Mouse (Mus musculus) liver, adult 2 months (tissue): ENCODE measurements around the gene Dlgap4. TPM values are rescaled to one million over a fixed set of nuclear protein-coding genes. Genes with fewer than 3 reads are reported as not detected.
A peak's percentile ranks its signal among the peaks of the same experiment; 100 is the strongest.

Experiments used
- DNase-seq: peaks from one replicate; pipeline ENCODE4 v3.0.0-alpha.2; 2011; ENCODE audit warnings: low read depth, low spot score; ENCODE audit errors: extremely low read depth
- H3K27ac ChIP-seq: fragments of 200-500 bp; replicated peaks from 2 replicates; pipeline ENCODE4 v1.5.1; 2012; ENCODE audit warnings: low read depth, mild to moderate bottlenecking, control low read depth, inconsistent platforms, low read length; ENCODE audit not compliant: insufficient read depth
- H3K27me3 ChIP-seq: fragments of 200-500 bp; 2 replicates; pipeline ENCODE4 v1.6.1; 2012; ENCODE audit warnings: mild to moderate bottlenecking, moderate library complexity, low read length, inconsistent platforms; ENCODE audit not compliant: control insufficient read depth, insufficient read depth
- H3K36me3 ChIP-seq: fragments of 200-500 bp; 2 replicates; pipeline ENCODE4 v1.6.1; 2012; ENCODE audit warnings: low read length, inconsistent platforms; ENCODE audit not compliant: control insufficient read depth, insufficient read depth
- H3K4me1 ChIP-seq: fragments of 200-500 bp; 2 replicates; pipeline ENCODE4 v1.6.1; 2011; ENCODE audit warnings: low read length; ENCODE audit not compliant: control insufficient read depth, insufficient read depth
- H3K4me3 ChIP-seq: fragments of 200-500 bp; 2 replicates; pipeline ENCODE4 v1.5.1; 2011; ENCODE audit warnings: low read depth, mild to moderate bottlenecking, control low read depth, low read length, moderate library complexity; ENCODE audit not compliant: insufficient read depth
- H3K79me2 ChIP-seq: fragments of 200-500 bp; 2 replicates; pipeline ENCODE4 v1.6.1; 2012; ENCODE audit warnings: inconsistent platforms, mild to moderate bottlenecking, low read length, moderate library complexity; ENCODE audit not compliant: control insufficient read depth, insufficient read depth
- H3K9ac ChIP-seq: fragments of 200-500 bp; 2 replicates; pipeline ENCODE4 v1.6.1; 2012; ENCODE audit warnings: low read depth, mild to moderate bottlenecking, control low read depth, inconsistent platforms, low read length
- CTCF ChIP-seq: fragments of 200-500 bp; IDR thresholded peaks from 2 replicates; pipeline ENCODE4 v1.5.1; 2011; ENCODE audit warnings: low read depth, low read length, control low read depth
- POLR2A ChIP-seq: fragments of 200-500 bp; IDR thresholded peaks from 2 replicates; pipeline ENCODE4 v1.6.1; 2011; ENCODE audit warnings: low read length, control low read depth; ENCODE audit not compliant: insufficient read depth; ENCODE audit errors: extremely low read depth
- WGBS: fragments of 180-500 bp; shearing (Covaris S2); methylation state at CpG from one replicate; pipeline ENCODE4 v1.1.7; 2018; 5-methylcytosine and 5-hydroxymethylcytosine counted together
- polyA plus RNA-seq: library from polyadenylated mRNA; depleted of rRNA; stranded (reverse); fragments of >200 nt; gene quantifications from 2 replicates; pipeline ENCODE4 v1.2.3, GENCODE M21; 2012
- total RNA-seq: library from RNA; depleted of rRNA; stranded (reverse); fragments of >200 nt; gene quantifications from 2 replicates; pipeline ENCODE4 v1.2.3, GENCODE M21; 2014

Dlgap4 gene
- total and polyA plus RNA-seq, 2 experiments, result 3.2 to 22.8 TPM

DNA sequence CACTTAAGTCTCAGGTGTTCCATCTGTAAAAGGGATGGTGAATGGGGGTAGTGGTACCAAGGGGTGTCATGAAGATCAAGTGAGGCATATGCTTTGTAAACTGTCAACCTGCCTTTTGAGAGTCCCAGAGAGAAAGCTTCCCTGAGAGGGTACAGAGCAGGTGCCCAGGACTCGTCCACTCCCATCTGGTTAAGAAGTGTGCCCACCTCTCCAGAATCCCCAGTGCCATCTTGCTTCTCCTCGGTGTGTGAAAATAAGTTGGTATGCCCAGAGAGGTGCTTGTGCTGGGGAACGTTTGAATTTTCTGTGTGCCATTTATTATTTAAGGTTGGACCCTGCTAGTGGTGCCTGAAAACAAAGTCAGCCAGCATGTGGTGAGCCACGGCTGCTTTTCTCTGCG lies 109.2 kb downstream of the Dlgap4 start:
- DNase-seq, result no peak
- H3K27ac ChIP-seq, result no peak overlapping the region
- no peak overlapping the region for H3K4me3 ChIP-seq
- H3K36me3 ChIP-seq, result no peaks in the 10 kb centered on the region
- H3K79me2 ChIP-seq, result peaks cover 8% of the 10 kb centered on the region; the same call in 1 of the 2 replicates
- TF ChIP-seq CTCF (no peak), POLR2A (no peak)
- peaks cover 2% of the 10 kb centered on the region for H3K4me1 ChIP-seq
- H3K9ac ChIP-seq, result no peak overlapping the region
- 75% methylated on average over 5 of the region's 5 CpGs for WGBS
- H3K27me3 ChIP-seq, result no peaks in the 10 kb centered on the region

DNA sequence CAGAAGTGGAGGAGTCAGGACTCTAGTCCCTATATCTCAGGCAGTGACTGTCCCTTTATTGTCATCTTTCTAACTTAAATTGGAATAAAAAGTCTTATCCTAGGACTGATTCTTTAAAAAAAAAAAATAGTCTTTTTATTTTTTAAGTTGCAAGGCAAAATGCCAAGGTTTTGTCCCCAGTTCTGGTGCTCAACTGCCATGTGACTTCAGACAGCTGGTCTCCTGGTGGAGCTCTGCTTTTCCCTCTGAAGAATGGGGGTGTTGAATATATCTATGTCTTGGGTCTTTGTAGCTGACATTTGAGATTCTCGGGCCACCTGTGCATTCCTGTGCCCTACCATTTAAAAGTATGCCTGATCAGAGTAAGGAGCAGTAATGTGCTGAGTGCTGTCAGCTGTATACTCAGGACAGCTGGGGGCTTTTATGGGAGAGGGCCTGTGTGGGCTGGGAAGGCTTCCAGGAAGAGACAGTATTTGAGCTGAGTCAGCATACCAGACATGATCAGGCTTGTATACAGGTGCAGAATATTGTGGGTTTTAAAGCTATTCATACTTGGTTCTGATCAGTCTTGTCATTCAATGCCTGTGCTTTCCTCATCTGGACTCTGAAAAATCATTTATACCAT lies 110.5 kb downstream of the Dlgap4 start:
- peaks cover 8% of the 10 kb centered on the region; the same call in 1 of the 2 replicates for H3K79me2 ChIP-seq
- no peak for TF ChIP-seq POLR2A
- no peak for TF ChIP-seq CTCF
- 91% methylated on average over 1 of the region's 1 CpGs for WGBS
- no peak for DNase-seq
- H3K27ac ChIP-seq, result no peak overlapping the region
- H3K27me3 ChIP-seq, result no peaks in the 10 kb centered on the region
- H3K9ac ChIP-seq, result no peak overlapping the region
- no peak overlapping the region for H3K4me3 ChIP-seq
- peaks cover 2% of the 10 kb centered on the region for H3K4me1 ChIP-seq
- H3K36me3 ChIP-seq, result no peaks in the 10 kb centered on the region

DNA sequence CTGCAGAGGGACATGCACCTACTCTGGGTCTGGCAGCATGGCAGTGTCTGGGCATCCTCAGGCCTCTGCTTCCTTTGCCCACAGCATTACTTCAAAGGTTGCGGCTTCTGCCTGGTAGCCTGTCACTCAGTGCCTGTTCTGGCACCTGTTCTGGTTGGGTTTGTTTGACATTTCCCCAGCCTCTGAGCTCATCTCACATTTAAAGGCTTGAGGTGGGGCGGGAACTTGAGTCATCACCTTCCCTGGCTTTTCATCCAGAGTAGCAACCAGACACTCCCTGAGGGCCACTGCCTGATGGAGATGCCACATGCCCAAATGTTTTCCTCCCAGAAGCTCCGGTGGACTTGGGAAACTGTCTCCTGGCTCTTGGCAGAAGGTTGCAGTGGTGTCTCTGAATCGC lies 111.4 kb downstream of the Dlgap4 start:
- H3K27me3 ChIP-seq, result no peaks in the 10 kb centered on the region
- H3K36me3 ChIP-seq, result no peaks in the 10 kb centered on the region
- WGBS, result 85% methylated on average over 4 of the region's 4 CpGs
- H3K4me3 ChIP-seq, result no peak overlapping the region
- no peak overlapping the region for H3K9ac ChIP-seq
- no peak overlapping the region for H3K27ac ChIP-seq
- peaks cover 3% of the 10 kb centered on the region for H3K4me1 ChIP-seq
- TF ChIP-seq POLR2A, result no peak
- peaks cover 8% of the 10 kb centered on the region; the same call in 1 of the 2 replicates for H3K79me2 ChIP-seq
- no peak for DNase-seq

DNA sequence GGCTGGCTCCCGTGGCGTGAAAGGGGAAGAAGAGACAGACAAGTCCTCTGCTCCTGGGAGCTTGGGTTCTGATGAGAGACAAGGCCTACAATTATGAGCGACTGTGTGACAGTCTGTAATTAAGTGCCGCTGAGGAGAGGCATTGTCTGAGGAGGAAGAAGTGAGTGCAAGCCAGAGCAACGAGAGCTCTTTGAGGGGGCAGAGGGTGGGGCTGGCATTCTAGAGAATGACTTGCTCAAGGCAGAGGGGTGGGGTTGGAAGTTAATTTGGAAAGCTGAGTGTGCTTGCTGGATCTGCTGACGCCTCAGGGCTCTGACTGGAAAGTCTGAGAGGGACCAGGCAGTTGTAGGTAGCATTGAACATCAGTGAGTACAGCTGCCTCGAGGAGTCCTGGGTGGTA lies 112.8 kb downstream of the Dlgap4 start:
- WGBS, result 71% methylated on average over 7 of the region's 7 CpGs
- H3K4me1 ChIP-seq, result peaks cover 6% of the 10 kb centered on the region
- no peaks in the 10 kb centered on the region for H3K27me3 ChIP-seq
- H3K9ac ChIP-seq, result no peak overlapping the region
- H3K4me3 ChIP-seq, result no peak overlapping the region
- no peak overlapping the region for H3K27ac ChIP-seq
- peaks cover 11% of the 10 kb centered on the region; the same call in 1 of the 2 replicates for H3K79me2 ChIP-seq
- DNase-seq, result no peak
- TF ChIP-seq CTCF (no peak), POLR2A (no peak)
- H3K36me3 ChIP-seq, result no peaks in the 10 kb centered on the region

DNA sequence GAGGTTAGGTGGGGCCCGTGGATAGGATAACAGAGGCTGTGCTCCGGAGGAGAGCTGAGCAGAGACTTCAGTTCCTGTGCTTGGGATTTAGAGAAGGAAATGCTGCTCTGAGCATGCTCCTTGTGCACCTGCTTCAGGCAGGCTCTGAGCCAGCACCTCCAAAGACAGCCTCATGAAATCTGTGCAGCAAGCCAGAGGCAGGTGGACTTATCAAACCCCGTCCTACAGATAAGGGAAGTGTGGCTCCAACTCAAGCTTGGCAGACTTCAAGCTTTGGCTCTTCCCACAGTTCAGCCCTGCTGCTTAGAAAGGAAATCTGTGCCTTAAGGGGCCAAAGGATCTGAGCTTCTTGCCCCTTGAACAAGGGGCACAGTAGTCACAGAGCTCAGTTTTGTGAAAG lies 113.4 kb downstream of the Dlgap4 start:
- no peaks in the 10 kb centered on the region for H3K36me3 ChIP-seq
- TF ChIP-seq CTCF, result no peak
- no peak for TF ChIP-seq POLR2A
- H3K79me2 ChIP-seq, result peaks cover 8% of the 10 kb centered on the region; the same call in 1 of the 2 replicates
- H3K4me3 ChIP-seq, result no peak overlapping the region
- no peaks in the 10 kb centered on the region for H3K27me3 ChIP-seq
- H3K27ac ChIP-seq, result no peak overlapping the region
- WGBS, result 53% methylated on average over 3 of the region's 3 CpGs
- peak; percentile 20 for DNase-seq
- no peak overlapping the region for H3K9ac ChIP-seq
- H3K4me1 ChIP-seq, result peaks cover 5% of the 10 kb centered on the region

DNA sequence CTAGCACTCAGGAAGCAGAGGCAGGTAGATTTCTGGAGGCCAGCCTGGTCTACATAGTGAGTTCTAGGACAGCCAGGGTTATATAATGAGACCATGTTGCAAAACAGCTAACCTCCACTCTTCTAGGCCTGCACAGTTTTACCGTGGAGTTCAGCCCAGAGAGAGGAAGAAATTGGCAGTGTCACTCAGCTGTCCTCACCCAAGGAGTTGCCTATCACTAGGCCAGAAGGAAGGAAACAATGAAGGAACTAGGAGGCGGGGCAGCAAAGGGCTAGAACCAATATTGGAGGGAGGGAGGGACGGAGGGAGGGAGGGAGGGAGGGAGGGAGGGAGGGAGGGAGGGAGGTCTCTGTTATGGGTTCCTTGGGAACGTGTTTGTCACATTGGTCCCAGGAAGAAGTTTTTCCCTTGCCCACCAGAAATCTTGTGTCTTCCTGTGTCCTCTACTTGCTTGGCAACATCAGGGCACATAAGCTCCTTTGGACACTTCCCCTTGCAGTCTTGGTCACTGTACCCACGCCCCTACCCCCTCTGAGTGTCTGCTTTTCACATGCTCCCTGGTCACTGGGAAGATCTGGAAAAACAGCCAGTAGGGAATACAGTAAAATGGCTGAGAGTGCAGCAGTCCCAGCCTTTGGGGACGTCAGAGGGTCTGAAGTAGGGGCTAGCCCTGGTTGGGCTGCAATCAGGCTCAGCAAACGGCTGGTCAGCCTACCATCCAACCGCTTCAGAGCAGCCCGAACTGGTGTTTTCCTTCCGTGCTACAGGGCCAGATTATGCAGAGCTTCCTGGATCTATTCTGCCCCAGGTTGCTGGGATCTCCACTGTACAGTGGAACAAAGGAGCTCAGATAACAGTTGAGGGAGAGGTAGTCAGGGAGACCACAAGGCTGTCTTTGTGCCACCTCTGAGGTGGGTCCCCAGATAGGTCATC lies 116.3 kb downstream of the Dlgap4 start:
- WGBS, result 60% methylated on average over 9 of the region's 10 CpGs
- Histone ChIP-seq H3K27ac (peak overlapping the region; percentile 47), H3K4me1 (peaks cover 11% of the 10 kb centered on the region), H3K79me2 (peaks cover 6% of the 10 kb centered on the region; the same call in 1 of the 2 replicates), H3K36me3 (no peaks in the 10 kb centered on the region), H3K4me3 (no peak overlapping the region; the same call in 1 of the 2 replicates), H3K9ac (no peak overlapping the region; the same call in 1 of the 2 replicates), H3K27me3 (no peaks in the 10 kb centered on the region)
- peak; percentile 24 for DNase-seq
- no peak for TF ChIP-seq POLR2A
- TF ChIP-seq CTCF, result no peak
